Mouse (Mus musculus) C2C12 (cell line): ENCODE results near the gene Acot2.

ENCODE experiments used
- MAX ChIP-seq: IDR thresholded peaks from one replicate; pipeline ENCODE4 v1.6.1; 2011; ENCODE audit warnings: mild to moderate bottlenecking, control low read depth
- MYOG ChIP-seq: IDR thresholded peaks from one replicate; pipeline ENCODE4 v1.6.1; 2011; ENCODE audit not compliant: control insufficient read depth, insufficient read length; ENCODE audit errors: extremely low read depth

GRCm38 (mm10) chr12:84032854-84033253 is 45.2 kb downstream of the Acot2 start:
- no peak for TF ChIP-seq MAX
- no peak for TF ChIP-seq MYOG
